ENCODE assay signal across 9 mouse cellular contexts in the genomic region with DNA sequence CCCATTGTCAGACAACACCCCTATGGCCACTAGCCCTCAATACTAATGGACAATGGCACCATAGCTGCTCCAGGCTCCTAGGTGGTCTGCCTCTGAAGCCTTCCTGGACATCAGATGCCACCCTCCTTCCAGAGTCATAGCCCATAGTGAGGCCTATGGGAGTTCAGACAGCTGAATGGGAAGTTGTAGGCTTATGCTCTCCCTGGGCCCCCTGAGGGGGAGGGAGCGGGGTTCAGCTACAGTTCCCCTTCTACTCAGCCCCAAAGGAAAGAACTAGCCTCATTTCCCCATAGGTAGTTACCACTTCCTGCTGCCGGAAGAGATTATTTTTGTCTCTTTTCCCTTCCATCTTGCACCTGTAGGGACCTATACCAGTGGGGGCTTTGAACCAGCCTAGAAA. TPM values are rescaled to one million over a fixed set of nuclear protein-coding genes. Genes with fewer than 3 reads are reported as not detected.
A peak's percentile ranks its signal among the peaks of the same experiment; 100 is the strongest.
DNase-seq lines count a peak whose midpoint lies in the region; ATAC-seq lines count a peak whose summit lies in the region.
"Had no signal": no experiment of that assay in that cellular context is flagged by ENCODE, and none has a peak within 500 bp of the region (broad histone marks: within the 10 kb centered on the region; RNA-seq: fewer than 3 reads in every experiment).

No protein-coding gene starts in this region.

- no peaks in the 10 kb centered on the region for H3K27me3 ChIP-seq in liver, embryonic 12.5 days (replicated peaks)

- no peak overlapping the region for H3K9ac ChIP-seq in liver, embryonic 12.5 days

- no peak overlapping the region for H3K4me3 ChIP-seq in liver, embryonic 12.5 days

- peak; percentile 67 for DNase-seq in 416B (ENCODE audit: low read depth)
- peak; percentile 78 for DNase-seq in CD4-positive helper T cell, adult 2 months (ENCODE audit: low read depth, low spot score)
- DNase-seq in spleen, adult 12 weeks (ENCODE audit: low spot score): peak; percentile 25
- DNase-seq in layer of hippocampus, adult 18-20 months (ENCODE audit: low spot score in 2 of 2): no peak
- no peak for DNase-seq in right cerebral cortex, postnatal 4 days
- no peak for DNase-seq in cerebellum, postnatal 36 days
- DNase-seq: cerebellum, adult 8-10 months had no signal

- H3K36me3 ChIP-seq in liver, embryonic 12.5 days: peaks cover under 1% of the 10 kb centered on the region
- H3K36me3 ChIP-seq: hindbrain, embryonic 10.5 days had no signal

- no peak for ATAC-seq in liver, embryonic 12.5 days

- WGBS in liver, embryonic 12.5 days (ENCODE audit: insufficient replicate concordance): 46% methylated on average over 2 of the region's 2 CpGs

- H3K4me1 ChIP-seq in liver, embryonic 12.5 days: peaks cover 52% of the 10 kb centered on the region

- H3K4me2 ChIP-seq in liver, embryonic 12.5 days: peak overlapping the region; percentile 79

- H3K27ac ChIP-seq in liver, embryonic 12.5 days: peak overlapping the region; percentile 80

- no peaks in the 10 kb centered on the region for H3K9me3 ChIP-seq in liver, embryonic 12.5 days (replicated peaks)
- H3K9me3 ChIP-seq: hindbrain, embryonic 10.5 days had no signal

RNA-seq across cellular contexts. Expression of gene Arhgap4, which starts 10.1 kb away (rescaled TPM):
- 7.1 and 8.6 TPM in 2 replicates for polyA plus RNA-seq in liver, embryonic 12.5 days (2016; fragmentation: Nextera tagmentation; extraction: Ambion mirVana)
- 1 to 10 TPM; 4.3 to 4.4 TPM for total RNA-seq in layer of hippocampus, adult 18-20 months (2021)

RNA-seq across cellular contexts. Expression of gene Naa10, which starts 10.2 kb away (rescaled TPM):
- 140 and 148 TPM in 2 replicates for polyA plus RNA-seq in liver, embryonic 12.5 days (2016; fragmentation: Nextera tagmentation; extraction: Ambion mirVana)
- 10 to 100 TPM; 57.7 to 61.3 TPM for total RNA-seq in layer of hippocampus, adult 18-20 months (2021)

RNA-seq across cellular contexts. Expression of gene L1cam, which starts 15.7 kb away (rescaled TPM):
- polyA plus RNA-seq in liver, embryonic 12.5 days (2016; fragmentation: Nextera tagmentation; extraction: Ambion mirVana): 0.11 and 0.38 TPM in 2 replicates
- total RNA-seq in layer of hippocampus, adult 18-20 months (2021): 100 to 1,000 TPM; 118 to 119 TPM

RNA-seq across cellular contexts. Expression of gene Renbp, which starts 19.1 kb away (rescaled TPM):
- 21.2 and 22.9 TPM in 2 replicates for polyA plus RNA-seq in liver, embryonic 12.5 days (2016; fragmentation: Nextera tagmentation; extraction: Ambion mirVana)
- 1 to 10 TPM; 5.4 to 5.5 TPM for total RNA-seq in layer of hippocampus, adult 18-20 months (2021)

RNA-seq across cellular contexts. Expression of gene Avpr2, which starts 19.7 kb away (rescaled TPM):
- polyA plus RNA-seq in liver, embryonic 12.5 days (2016; fragmentation: Nextera tagmentation; extraction: Ambion mirVana): 0.08 and 0.13 TPM in 2 replicates
- total RNA-seq in layer of hippocampus, adult 18-20 months (2021): not detected

Comparison
In these comparisons a context has a peak if more than half of its experiments do, and no peak if none do; other contexts are left out.
1. DNase-seq: peak in 416B (single experiment), CD4-positive helper T cell, adult 2 months (single experiment) and spleen, adult 12 weeks (single experiment); none in layer of hippocampus, adult 18-20 months (0 of 2), right cerebral cortex, postnatal 4 days (single experiment) and cerebellum, postnatal 36 days (0 of 2).